Mouse (Mus musculus): Measurements from ENCODE around the gene Tmem145. TPM values are rescaled to one million over a fixed set of nuclear protein-coding genes. Genes with fewer than 3 reads are reported as not detected.
A peak's percentile ranks its signal among the peaks of the same experiment; 100 is the strongest.
"Not testable (repeated sequence)": the region's sequence is repeated elsewhere in the genome, so short reads cannot be mapped to it uniquely, and the experiment has no call there.

Gene Tmem145
- 1.3 and 1.8 TPM in 2 replicates for polyA plus RNA-seq (2016; fragmentation: Nextera tagmentation; extraction: Ambion mirVana)

- peaks cover 63% of the 10 kb centered on the region for H3K27me3 ChIP-seq (ENCODE audit: poor library complexity, severe bottlenecking)
- peak within 1 kb of the TSS; percentile 62 for H3K4me3 ChIP-seq
- 0 out of 2 replicates have a peak, but pooled peaks cover 4% of the 10 kb centered on the region for H3K9me3 ChIP-seq
- peak within 1 kb of the TSS; percentile 75 for H3K27ac ChIP-seq
- peaks cover 28% of the 10 kb centered on the region for H3K4me1 ChIP-seq
- no peaks in the 10 kb centered on the region for H3K36me3 ChIP-seq (replicated peaks)
- under 1% methylated on average over 47 of the region's 47 CpGs for WGBS
- DNase-seq (ENCODE audit: extremely low spot score, low spot score) = peak; percentile 62
These were observed at the start of gene Tmem145 for GRCm38 (mm10) chr7:25305956-25306613. Gene Tmem145, plus strand, starts transcription at chr7:25306106.

- Histone ChIP-seq H3K4me3 (no peak overlapping the region), H3K27me3 (ENCODE audit: poor library complexity, severe bottlenecking) (peaks cover 6% of the 10 kb centered on the region; the same call in 1 of the 2 replicates), H3K27ac (no peak overlapping the region), H3K9me3 (no peaks in the 10 kb centered on the region; the same call in 1 of the 2 replicates), H3K36me3 (replicated peaks) (no peaks in the 10 kb centered on the region), H3K4me1 (peaks cover 21% of the 10 kb centered on the region)
- 75% methylated on average over 1 of the region's 1 CpGs for WGBS
- no peak for DNase-seq (ENCODE audit: extremely low spot score, low spot score)
These were observed 44.0 kb upstream of the Tmem145 start for GRCm38 (mm10) chr7:25261896-25262295.

- peak overlapping the region; percentile 16; the same call in 1 of the 2 replicates for H3K4me3 ChIP-seq
- peaks cover 33% of the 10 kb centered on the region for H3K4me1 ChIP-seq
- peaks cover 6% of the 10 kb centered on the region; the same call in 1 of the 2 replicates for H3K27me3 ChIP-seq (ENCODE audit: poor library complexity, severe bottlenecking)
- H3K36me3 ChIP-seq (replicated peaks) = no peaks in the 10 kb centered on the region
- 23% methylated on average over 17 of the region's 17 CpGs for WGBS
- DNase-seq (ENCODE audit: extremely low spot score, low spot score) = no peak
- H3K27ac ChIP-seq = peak overlapping the region; percentile 22; the same call in 1 of the 2 replicates
- H3K9me3 ChIP-seq = no peaks in the 10 kb centered on the region; the same call in 1 of the 2 replicates
These were observed 41.7 kb upstream of the Tmem145 start for GRCm38 (mm10) chr7:25263968-25264870.

GRCm38 (mm10) chr7:25265743-25266142, 40.2 kb upstream of the Tmem145 start:
- H3K4me3 ChIP-seq; H3K36me3 ChIP-seq (replicated peaks); H3K27me3 ChIP-seq (ENCODE audit: poor library complexity, severe bottlenecking); H3K27ac ChIP-seq; H3K9me3 ChIP-seq; DNase-seq (ENCODE audit: extremely low spot score, low spot score): not testable (repeated sequence)
- 92% methylated on average over 5 of the region's 5 CpGs for WGBS
- H3K4me1 ChIP-seq = peaks cover 44% of the 10 kb centered on the region

- H3K27ac ChIP-seq = peak overlapping the region; percentile 95
- WGBS = 91% methylated on average over 8 of the region's 8 CpGs
These were observed 39.5 kb upstream of the Tmem145 start for GRCm38 (mm10) chr7:25266180-25266962.

DNA sequence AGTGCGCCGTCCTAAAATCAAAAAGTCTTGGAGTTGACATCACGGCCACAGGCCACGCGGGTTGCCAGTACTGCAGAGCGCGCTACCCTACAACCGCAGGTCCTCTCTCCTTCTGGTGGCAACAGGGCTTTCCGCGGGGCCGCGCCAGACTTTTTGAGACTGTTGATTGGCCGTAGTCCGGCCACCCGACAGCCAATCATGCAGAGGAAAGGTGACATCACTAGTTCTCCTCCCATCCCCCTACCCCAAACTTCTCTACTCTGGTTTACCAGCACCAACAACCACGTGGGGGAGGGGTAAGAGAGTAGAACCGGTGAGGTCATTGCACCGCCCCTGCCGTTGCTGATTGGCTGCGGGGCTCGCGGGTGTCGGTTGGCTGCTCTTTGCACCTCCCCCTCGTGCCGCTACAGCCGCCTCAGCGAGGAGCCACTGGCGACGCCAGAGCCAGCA, 38.6 kb upstream of the Tmem145 start, which contains the start of gene Cic:
Gene Cic, plus strand, starts transcription at position 404 of the 450 bp plus-strand sequence.
- DNase-seq (ENCODE audit: extremely low spot score, low spot score) = peak; percentile 99
- H3K9me3 ChIP-seq = no peaks in the 10 kb centered on the region
- peak within 1 kb of the TSS; percentile 86 for H3K4me3 ChIP-seq
- peak within 1 kb of the TSS; percentile 95 for H3K27ac ChIP-seq
- H3K27me3 ChIP-seq (ENCODE audit: poor library complexity, severe bottlenecking) = peaks cover 6% of the 10 kb centered on the region; the same call in 1 of the 2 replicates
- peaks cover 17% of the 10 kb centered on the region for H3K36me3 ChIP-seq (replicated peaks)
- H3K4me1 ChIP-seq = peaks cover 45% of the 10 kb centered on the region
- WGBS = under 1% methylated on average over 29 of the region's 29 CpGs

More at GRCm38 (mm10) chr7:25266180-25266962, 39.5 kb upstream of the Tmem145 start:
- Histone ChIP-seq H3K4me1 (peaks cover 45% of the 10 kb centered on the region), H3K36me3 (replicated peaks) (peaks cover 7% of the 10 kb centered on the region), H3K9me3 (no peaks in the 10 kb centered on the region), H3K4me3 (peak overlapping the region; percentile 86; the same call in 1 of the 2 replicates), H3K27me3 (ENCODE audit: poor library complexity, severe bottlenecking) (peaks cover 6% of the 10 kb centered on the region; the same call in 1 of the 2 replicates)
- DNase-seq (ENCODE audit: extremely low spot score, low spot score) = no peak

DNA sequence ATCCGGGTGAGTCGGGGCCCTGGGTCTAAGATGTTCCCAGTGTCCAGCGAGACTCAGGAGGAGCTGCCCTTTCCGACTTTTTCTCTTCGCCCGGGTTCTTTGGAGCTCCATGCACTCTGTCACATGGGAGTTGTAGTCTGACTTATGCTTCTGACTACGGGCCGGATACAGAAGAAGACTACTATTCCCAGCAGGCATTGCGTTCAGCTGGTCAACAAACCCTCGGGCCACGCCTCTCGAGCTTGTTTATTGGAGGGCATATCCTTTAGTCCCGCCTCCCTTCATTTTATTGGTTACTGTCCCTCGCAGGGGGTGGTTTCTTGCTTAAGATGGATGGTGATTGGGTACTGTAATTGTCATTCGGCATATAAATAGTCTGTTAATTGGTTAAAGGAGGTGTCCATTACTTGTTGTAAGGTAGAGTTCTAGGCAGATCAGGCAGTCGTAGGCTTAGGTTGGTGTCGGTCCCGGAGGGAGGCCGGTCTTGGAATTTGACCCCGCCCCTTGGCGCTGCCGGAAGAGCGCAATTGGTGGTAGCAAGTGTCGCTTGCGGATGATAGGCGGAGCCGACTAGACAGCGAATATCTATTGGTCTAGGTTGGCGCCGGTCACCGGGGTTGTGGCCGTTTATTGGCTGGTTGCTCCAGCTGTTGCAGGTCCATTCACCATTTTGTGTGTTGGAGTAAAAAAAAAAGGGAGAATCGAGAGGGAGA, 38.0 kb upstream of the Tmem145 start:
- DNase-seq (ENCODE audit: extremely low spot score, low spot score) = peak; percentile 98
- peaks cover 6% of the 10 kb centered on the region; the same call in 1 of the 2 replicates for H3K27me3 ChIP-seq (ENCODE audit: poor library complexity, severe bottlenecking)
- WGBS = under 1% methylated on average over 33 of the region's 33 CpGs
- peaks cover 22% of the 10 kb centered on the region for H3K36me3 ChIP-seq (replicated peaks)
- no peaks in the 10 kb centered on the region for H3K9me3 ChIP-seq
- H3K27ac ChIP-seq = peak overlapping the region; percentile 95
- peak overlapping the region; percentile 86 for H3K4me3 ChIP-seq
- H3K4me1 ChIP-seq = peaks cover 45% of the 10 kb centered on the region

- peak overlapping the region; percentile 86 for H3K4me3 ChIP-seq
- 6% methylated on average over 7 of the region's 7 CpGs for WGBS
- DNase-seq (ENCODE audit: extremely low spot score, low spot score) = no peak
- peaks cover 49% of the 10 kb centered on the region for H3K4me1 ChIP-seq
- peaks cover 6% of the 10 kb centered on the region; the same call in 1 of the 2 replicates for H3K27me3 ChIP-seq (ENCODE audit: poor library complexity, severe bottlenecking)
- H3K9me3 ChIP-seq = no peaks in the 10 kb centered on the region
- peaks cover 29% of the 10 kb centered on the region for H3K36me3 ChIP-seq (replicated peaks)
- peak overlapping the region; percentile 95 for H3K27ac ChIP-seq
These were observed 37.3 kb upstream of the Tmem145 start for GRCm38 (mm10) chr7:25268588-25268987.

- H3K27ac ChIP-seq = peak overlapping the region; percentile 95
- H3K4me1 ChIP-seq = peaks cover 46% of the 10 kb centered on the region
- 50% methylated on average over 4 of the region's 4 CpGs for whole genome bisulfite sequencing
- no peak for DNase-seq (ENCODE audit: extremely low spot score, low spot score)
- H3K36me3 ChIP-seq (replicated peaks) = peaks cover 31% of the 10 kb centered on the region
- H3K9me3 ChIP-seq = no peaks in the 10 kb centered on the region
- H3K27me3 ChIP-seq (ENCODE audit: poor library complexity, severe bottlenecking) = peaks cover 6% of the 10 kb centered on the region; the same call in 1 of the 2 replicates
- H3K4me3 ChIP-seq = peak overlapping the region; percentile 86
These were observed 36.9 kb upstream of the Tmem145 start for GRCm38 (mm10) chr7:25269029-25269428.

GRCm38 (mm10) chr7:25269545-25270271, 36.2 kb upstream of the Tmem145 start:
- Histone ChIP-seq H3K27ac (peak overlapping the region; percentile 95), H3K4me3 (peak overlapping the region; percentile 86; the same call in 1 of the 2 replicates), H3K27me3 (ENCODE audit: poor library complexity, severe bottlenecking) (peaks cover 2% of the 10 kb centered on the region; the same call in 1 of the 2 replicates), H3K4me1 (peaks cover 44% of the 10 kb centered on the region), H3K9me3 (no peaks in the 10 kb centered on the region), H3K36me3 (replicated peaks) (peaks cover 31% of the 10 kb centered on the region)
- no peak for DNase-seq (ENCODE audit: extremely low spot score, low spot score)
- 84% methylated on average over 8 of the region's 8 CpGs for WGBS
